Mouse (Mus musculus): ENCODE measurements around the gene Dnah14.

DNA sequence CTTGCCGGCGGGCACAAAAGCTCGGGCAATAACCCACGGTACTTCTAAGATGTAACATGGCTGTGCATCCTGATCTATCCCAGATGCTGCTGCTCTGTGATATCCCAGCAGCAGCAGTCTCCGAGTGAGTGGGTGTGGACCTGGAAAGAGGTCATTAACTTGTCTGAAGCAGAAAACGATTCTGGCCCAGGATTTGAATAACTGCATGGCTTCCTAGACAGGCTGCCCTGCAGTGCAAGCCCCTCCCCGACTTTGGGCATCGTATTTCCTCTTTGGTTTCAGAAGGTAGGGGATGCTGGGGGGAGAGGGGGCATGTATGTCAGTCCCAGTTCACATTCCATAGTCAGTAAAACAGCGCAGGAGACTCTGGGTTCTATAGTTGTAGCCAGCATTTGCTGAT, 6.9 kb upstream of the Dnah14 start:
- TF ChIP-seq EP300 (IDR thresholded peaks at IDR 0.05; ENCODE audit: low read length) = no peak
- no peak for TF ChIP-seq CTCF (conservative IDR thresholded peaks at IDR 0.05 in 1 of 2, IDR thresholded peaks at IDR 0.05 in 1 of 2; ENCODE audit: low read depth in 2 of 2, low read length in 2 of 2)
- TF ChIP-seq NELFE (IDR thresholded peaks at IDR 0.05; ENCODE audit: low read depth, low read length) = no peak
- no peak for TF ChIP-seq USF1 (IDR thresholded peaks at IDR 0.05; ENCODE audit: low read depth, low read length)
- TF ChIP-seq IRF4 (IDR thresholded peaks at IDR 0.05; ENCODE audit: low read depth, low read length) = no peak
- no peak for TF ChIP-seq ZC3H11A (IDR thresholded peaks at IDR 0.05; ENCODE audit: low read depth, low read length)
- no peak for TF ChIP-seq CHD1 (IDR thresholded peaks at IDR 0.05; ENCODE audit: low read depth, low read length)
- TF ChIP-seq CHD2 (IDR thresholded peaks at IDR 0.05; ENCODE audit: low read length) = no peak

Data from CH12.LX (cell line).